Mouse (Mus musculus): ENCODE results near the gene Gpx6. TPM values are rescaled to one million over a fixed set of nuclear protein-coding genes. Genes with fewer than 3 reads are reported as not detected.

The Gpx6 gene
- polyA plus RNA-seq, 1 experiment from 2014 or later, result not detected

GRCm38 (mm10) chr13:21313903-21314302, 2.0 kb downstream of the Gpx6 start:
- Histone ChIP-seq H3K36me3 (ENCODE audit: control insufficient read depth, insufficient read depth, low read length) (no peaks in the 10 kb centered on the region), H3K27me3 (ENCODE audit: control insufficient read depth, insufficient read depth, low read length) (no peaks in the 10 kb centered on the region), H3K27ac (replicated peaks) (no peak overlapping the region), H3K4me3 (ENCODE audit: low read depth, low read length) (no peak overlapping the region), H3K4me2 (replicated peaks; ENCODE audit: low read depth) (no peak overlapping the region), H3K4me1 (replicated peaks; ENCODE audit: control insufficient read depth, insufficient read depth) (no peaks in the 10 kb centered on the region), H3K9me3 (ENCODE audit: control insufficient read depth, low read length) (no peaks in the 10 kb centered on the region), H3K9ac (ENCODE audit: low read length) (no peak overlapping the region)
- DNase-seq (ENCODE audit: low spot score) (no peak), ATAC-seq (ENCODE audit: low FRiP score, low TSS enrichment) (no peak)
- TF ChIP-seq CTCF (IDR thresholded peaks at IDR 0.05; ENCODE audit: low read depth), result no peak
- no peak for TF ChIP-seq EP300 (optimal IDR thresholded peaks at IDR 0.05)
- WGBS, result 63% methylated on average over 4 of the region's 4 CpGs

- H3K9me3 ChIP-seq (ENCODE audit: control insufficient read depth, low read length), result no peaks in the 10 kb centered on the region
- no peak overlapping the region for H3K9ac ChIP-seq (ENCODE audit: low read length)
- ATAC-seq (ENCODE audit: low FRiP score, low TSS enrichment), result no peak
- no peak overlapping the region for H3K4me3 ChIP-seq (ENCODE audit: low read depth, low read length)
- no peaks in the 10 kb centered on the region for H3K36me3 ChIP-seq (ENCODE audit: control insufficient read depth, insufficient read depth, low read length)
- no peak overlapping the region for H3K27ac ChIP-seq (replicated peaks)
- H3K4me1 ChIP-seq (replicated peaks; ENCODE audit: control insufficient read depth, insufficient read depth), result no peaks in the 10 kb centered on the region
- no peak for DNase-seq (ENCODE audit: low spot score)
- TF ChIP-seq CTCF (IDR thresholded peaks at IDR 0.05; ENCODE audit: low read depth) (no peak), EP300 (optimal IDR thresholded peaks at IDR 0.05) (no peak)
- H3K4me2 ChIP-seq (replicated peaks; ENCODE audit: low read depth), result no peak overlapping the region
- no peaks in the 10 kb centered on the region; the same call in 1 of the 2 replicates for H3K27me3 ChIP-seq (ENCODE audit: control insufficient read depth, insufficient read depth, low read length)
- WGBS, result 59% methylated on average over 3 of the region's 3 CpGs
These were observed 8.3 kb downstream of the Gpx6 start for GRCm38 (mm10) chr13:21320262-21320661.

GRCm38 (mm10) chr13:21321890-21322494, 10.1 kb downstream of the Gpx6 start:
- Histone ChIP-seq H3K27ac (replicated peaks) (no peak overlapping the region), H3K4me3 (ENCODE audit: low read depth, low read length) (0 out of 2 replicates have a peak overlapping the region, but pooled peaks have one; percentile 6), H3K9me3 (ENCODE audit: control insufficient read depth, low read length) (no peaks in the 10 kb centered on the region), H3K4me2 (replicated peaks; ENCODE audit: low read depth) (peak overlapping the region; percentile 34; the same call in 1 of the 2 replicates), H3K4me1 (replicated peaks; ENCODE audit: control insufficient read depth, insufficient read depth) (no peaks in the 10 kb centered on the region), H3K9ac (ENCODE audit: low read length) (no peak overlapping the region), H3K27me3 (ENCODE audit: control insufficient read depth, insufficient read depth, low read length) (no peaks in the 10 kb centered on the region; the same call in 1 of the 2 replicates), H3K36me3 (ENCODE audit: control insufficient read depth, insufficient read depth, low read length) (no peaks in the 10 kb centered on the region)
- WGBS, result 9% methylated on average over 18 of the region's 18 CpGs
- DNase-seq (ENCODE audit: low spot score), result no peak
- TF ChIP-seq CTCF (IDR thresholded peaks at IDR 0.05; ENCODE audit: low read depth), result no peak
- no peak for TF ChIP-seq EP300 (optimal IDR thresholded peaks at IDR 0.05)
- ATAC-seq (ENCODE audit: low FRiP score, low TSS enrichment), result no peak

GRCm38 (mm10) chr13:21322509-21323375, 10.8 kb downstream of the Gpx6 start:
- Histone ChIP-seq H3K36me3 (ENCODE audit: control insufficient read depth, insufficient read depth, low read length) (no peaks in the 10 kb centered on the region), H3K4me1 (replicated peaks; ENCODE audit: control insufficient read depth, insufficient read depth) (no peaks in the 10 kb centered on the region), H3K9me3 (ENCODE audit: control insufficient read depth, low read length) (no peaks in the 10 kb centered on the region), H3K27me3 (ENCODE audit: control insufficient read depth, insufficient read depth, low read length) (no peaks in the 10 kb centered on the region; the same call in 1 of the 2 replicates), H3K9ac (ENCODE audit: low read length) (no peak overlapping the region), H3K4me2 (replicated peaks; ENCODE audit: low read depth) (0 out of 2 replicates have a peak overlapping the region, but pooled peaks have one; percentile 11), H3K4me3 (ENCODE audit: low read depth, low read length) (no peak overlapping the region), H3K27ac (replicated peaks) (no peak overlapping the region)
- WGBS, result 17% methylated on average over 18 of the region's 18 CpGs
- ATAC-seq (ENCODE audit: low FRiP score, low TSS enrichment) (no peak), DNase-seq (ENCODE audit: low spot score) (no peak)
- TF ChIP-seq CTCF (IDR thresholded peaks at IDR 0.05; ENCODE audit: low read depth) (no peak), EP300 (optimal IDR thresholded peaks at IDR 0.05) (no peak)

- Histone ChIP-seq H3K27ac (replicated peaks) (no peak overlapping the region), H3K9ac (ENCODE audit: low read length) (no peak overlapping the region), H3K9me3 (ENCODE audit: control insufficient read depth, low read length) (no peaks in the 10 kb centered on the region), H3K4me3 (ENCODE audit: low read depth, low read length) (no peak overlapping the region), H3K36me3 (ENCODE audit: control insufficient read depth, insufficient read depth, low read length) (no peaks in the 10 kb centered on the region), H3K4me1 (replicated peaks; ENCODE audit: control insufficient read depth, insufficient read depth) (no peaks in the 10 kb centered on the region), H3K4me2 (replicated peaks; ENCODE audit: low read depth) (no peak overlapping the region), H3K27me3 (ENCODE audit: control insufficient read depth, insufficient read depth, low read length) (no peaks in the 10 kb centered on the region; the same call in 1 of the 2 replicates)
- DNase-seq (ENCODE audit: low spot score), result no peak
- TF ChIP-seq EP300 (optimal IDR thresholded peaks at IDR 0.05), result no peak
- 62% methylated on average over 6 of the region's 6 CpGs for WGBS
- no peak for ATAC-seq (ENCODE audit: low FRiP score, low TSS enrichment)
These were observed 11.5 kb downstream of the Gpx6 start for GRCm38 (mm10) chr13:21323405-21323804.

- Histone ChIP-seq H3K9me3 (ENCODE audit: control insufficient read depth, low read length) (no peaks in the 10 kb centered on the region), H3K36me3 (ENCODE audit: control insufficient read depth, insufficient read depth, low read length) (no peaks in the 10 kb centered on the region), H3K4me1 (replicated peaks; ENCODE audit: control insufficient read depth, insufficient read depth) (no peaks in the 10 kb centered on the region), H3K4me2 (replicated peaks; ENCODE audit: low read depth) (no peak overlapping the region; the same call in 1 of the 2 replicates), H3K27me3 (ENCODE audit: control insufficient read depth, insufficient read depth, low read length) (no peaks in the 10 kb centered on the region; the same call in 1 of the 2 replicates), H3K9ac (ENCODE audit: low read length) (no peak overlapping the region), H3K27ac (replicated peaks) (no peak overlapping the region), H3K4me3 (ENCODE audit: low read depth, low read length) (no peak overlapping the region)
- no peak for DNase-seq (ENCODE audit: low spot score)
- TF ChIP-seq EP300 (optimal IDR thresholded peaks at IDR 0.05) (no peak), CTCF (IDR thresholded peaks at IDR 0.05; ENCODE audit: low read depth) (peak; percentile 72)
- 12% methylated on average over 4 of the region's 4 CpGs for WGBS
- ATAC-seq (ENCODE audit: low FRiP score, low TSS enrichment), result no peak
These were observed 14.3 kb downstream of the Gpx6 start for GRCm38 (mm10) chr13:21326191-21326590.

Measured in stomach, postnatal 0 days (tissue).